Mouse (Mus musculus) embryo, embryonic 11.5 days (tissue): ENCODE results near the gene Nsmce4a.
"Not testable (repeated sequence)": the region's sequence is repeated elsewhere in the genome, so short reads cannot be mapped to it uniquely, and the experiment has no call there.

Experiments used
- DNase-seq: peaks from one replicate; pipeline ENCODE4 v3.0.0-alpha.2; 2012; ENCODE audit warnings: low read depth, low spot score

Gene Nsmce4a

GRCm38 (mm10) chr7:130572821-130573220, at the start of gene Nsmce4a:
Gene Nsmce4a (minus strand): TSS chr7:130573118.
- DNase-seq, result no peak

GRCm38 (mm10) chr7:130622359-130622758, 49.4 kb upstream of the Nsmce4a start:
- DNase-seq, result no peak

GRCm38 (mm10) chr7:130621953-130622352, 49.0 kb upstream of the Nsmce4a start:
- DNase-seq, result no peak

GRCm38 (mm10) chr7:130621068-130621467, 48.1 kb upstream of the Nsmce4a start:
- DNase-seq, result no peak

- DNase-seq, result no peak
Observed at GRCm38 (mm10) chr7:130617591-130617990, 44.7 kb upstream of the Nsmce4a start.

- DNase-seq, result no peak
Observed at GRCm38 (mm10) chr7:130613973-130614372, 41.1 kb upstream of the Nsmce4a start.

GRCm38 (mm10) chr7:130606958-130607357, 34.0 kb upstream of the Nsmce4a start:
- DNase-seq, result no peak

- peak; percentile 14 for DNase-seq
Observed at GRCm38 (mm10) chr7:130605111-130605510, 32.2 kb upstream of the Nsmce4a start.

GRCm38 (mm10) chr7:130604390-130604789, 31.5 kb upstream of the Nsmce4a start:
- DNase-seq, result no peak

- no peak for DNase-seq
Observed at GRCm38 (mm10) chr7:130603556-130603955, 30.6 kb upstream of the Nsmce4a start.

GRCm38 (mm10) chr7:130602804-130603203, 29.9 kb upstream of the Nsmce4a start:
- no peak for DNase-seq

GRCm38 (mm10) chr7:130600546-130600945, 27.6 kb upstream of the Nsmce4a start:
- no peak for DNase-seq

GRCm38 (mm10) chr7:130600074-130600473, 27.2 kb upstream of the Nsmce4a start:
- DNase-seq, result no peak

- no peak for DNase-seq
Observed at GRCm38 (mm10) chr7:130597546-130597945, 24.6 kb upstream of the Nsmce4a start.

- DNase-seq, result not testable (repeated sequence)
Observed at GRCm38 (mm10) chr7:130596079-130596855, 23.3 kb upstream of the Nsmce4a start.

- DNase-seq, result not testable (repeated sequence)
Observed at GRCm38 (mm10) chr7:130593375-130594239, 20.7 kb upstream of the Nsmce4a start.

- not testable (repeated sequence) for DNase-seq
Observed at GRCm38 (mm10) chr7:130592975-130593374, 20.1 kb upstream of the Nsmce4a start.

GRCm38 (mm10) chr7:130590845-130591437, 18.0 kb upstream of the Nsmce4a start:
- DNase-seq, result no peak

GRCm38 (mm10) chr7:130590081-130590828, 17.3 kb upstream of the Nsmce4a start:
- DNase-seq, result no peak

GRCm38 (mm10) chr7:130586521-130587072, 13.7 kb upstream of the Nsmce4a start:
- no peak for DNase-seq

- DNase-seq, result no peak
Observed at GRCm38 (mm10) chr7:130578607-130579006, 5.7 kb upstream of the Nsmce4a start.
